9 mouse cellular contexts compared by ENCODE assay signal in the genomic region with DNA sequence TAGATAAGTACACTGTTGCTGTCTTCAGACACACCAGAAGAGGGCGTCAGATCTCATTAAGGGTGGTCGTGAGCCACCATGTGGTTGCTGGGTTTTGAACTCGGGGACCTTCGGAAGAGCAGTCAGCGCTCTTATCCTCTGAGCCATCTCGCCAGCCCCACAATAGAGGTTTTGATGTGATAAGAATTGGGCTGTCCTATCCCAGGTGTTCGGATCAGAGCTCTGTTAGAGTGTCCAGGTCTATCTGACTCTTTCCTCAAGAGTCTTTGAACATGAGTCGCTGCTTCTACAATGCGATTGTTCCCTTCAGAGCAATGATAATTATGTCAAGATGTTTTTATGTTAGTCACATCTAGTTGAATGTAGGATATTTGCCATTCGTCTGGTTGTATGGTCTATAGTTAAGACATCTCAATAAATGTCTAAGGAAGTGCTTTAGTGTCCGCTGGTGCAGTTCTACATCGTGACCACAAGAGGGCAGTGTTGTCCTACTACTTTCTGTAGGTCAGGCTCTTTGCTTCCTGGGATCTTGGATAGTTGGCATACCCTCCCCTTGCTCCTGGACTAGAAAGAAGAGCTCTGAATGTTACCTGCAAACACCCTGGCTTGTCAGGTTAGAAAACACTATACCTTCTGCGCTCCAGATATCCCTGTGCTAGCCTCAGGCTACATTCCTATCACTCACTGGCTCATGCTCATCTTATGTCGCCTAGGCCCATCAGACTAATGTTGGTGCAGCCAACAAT. TPM values are rescaled to one million over a fixed set of nuclear protein-coding genes. Genes with fewer than 3 reads are reported as not detected.
DNase-seq lines count a peak whose midpoint lies in the region; ATAC-seq and TF ChIP-seq lines count a peak whose summit lies in the region.
"Had no signal": no experiment of that assay in that cellular context is flagged by ENCODE, and none has a peak within 500 bp of the region (broad histone marks: within the 10 kb centered on the region; RNA-seq: fewer than 3 reads in every experiment).

No protein-coding gene starts in this region.

- no peak overlapping the region for H3K27ac ChIP-seq in gastrocnemius, adult 2 months
- H3K27ac ChIP-seq in bone marrow macrophage, adult 2 months (ENCODE audit: insufficient read depth, low read depth, low read length): no peak overlapping the region
- no peak overlapping the region for H3K27ac ChIP-seq in neural tube, embryonic 12.5 days
- H3K27ac ChIP-seq: limb, embryonic 12.5 days had no signal

- H3K4me3 ChIP-seq in gastrocnemius, adult 2 months: no peak overlapping the region
- no peak overlapping the region for H3K4me3 ChIP-seq in bone marrow macrophage, adult 2 months (ENCODE audit: insufficient read depth, low read length)
- no peak overlapping the region for H3K4me3 ChIP-seq in neural tube, embryonic 12.5 days
- H3K4me3 ChIP-seq: limb, embryonic 12.5 days had no signal

- H3K4me2 ChIP-seq in neural tube, embryonic 12.5 days (replicated peaks): no peak overlapping the region
- H3K4me2 ChIP-seq: limb, embryonic 12.5 days had no signal

- TF ChIP-seq POLR2A in bone marrow macrophage, adult 2 months (IDR thresholded peaks at IDR 0.05; ENCODE audit: borderline replicate concordance, low read depth, low read length): no peak

- ATAC-seq in neural tube, embryonic 12.5 days (ENCODE audit: low FRiP score, low read depth): peak; percentile 58

- H3K9me3 ChIP-seq in neural tube, embryonic 12.5 days: no peaks in the 10 kb centered on the region
- H3K9me3 ChIP-seq: limb, embryonic 12.5 days had no signal

- H3K9ac ChIP-seq in neural tube, embryonic 12.5 days: no peak overlapping the region
- H3K9ac ChIP-seq: limb, embryonic 12.5 days had no signal

- DNase-seq in gastrocnemius, adult 2 months: no peak
- no peak for DNase-seq in gastrocnemius, postnatal 10 days
- peak; percentile 22 to 26 for DNase-seq in B cell, adult 2 months
- peak; percentile 74 for DNase-seq in forelimb bud, embryonic 11.5 days (ENCODE audit: low read depth, low spot score)
- DNase-seq in kidney, postnatal 36 days: peak; percentile 32 to 49
- no peak for DNase-seq in thymus, postnatal 25 days

- no peaks in the 10 kb centered on the region for H3K36me3 ChIP-seq in neural tube, embryonic 12.5 days
- H3K36me3 ChIP-seq: limb, embryonic 12.5 days had no signal

- WGBS in neural tube, embryonic 12.5 days: 41% methylated on average over 14 of the region's 14 CpGs

- intact Hi-C loops in gastrocnemius, adult 2 months (cut with DNase I): loop anchor here (1.0 to 5.0 kb wide), 2 partner anchors 94 to 593 kb away; no protein-coding TSS in a partner anchor

- TF ChIP-seq CTCF in gastrocnemius, adult 2 months (IDR thresholded peaks at IDR 0.05): peak; percentile 80
- peak; percentile 23; the same call in 1 of the 2 replicates for TF ChIP-seq CTCF in bone marrow macrophage, adult 2 months (IDR thresholded peaks at IDR 0.05; ENCODE audit: low read depth, low read length)

- no peaks in the 10 kb centered on the region for H3K4me1 ChIP-seq in bone marrow macrophage, adult 2 months (ENCODE audit: control insufficient read depth, insufficient read depth, low read length)
- no peaks in the 10 kb centered on the region for H3K4me1 ChIP-seq in neural tube, embryonic 12.5 days
- H3K4me1 ChIP-seq: limb, embryonic 12.5 days had no signal

- no peaks in the 10 kb centered on the region for H3K27me3 ChIP-seq in neural tube, embryonic 12.5 days (replicated peaks)

RNA-seq across cellular contexts. Expression of gene 4933414I15Rik, which starts 3.8 kb away (rescaled TPM):
- not detected for total RNA-seq in gastrocnemius, adult 2 months (2021)
- total RNA-seq in gastrocnemius, postnatal 10 days (2021): not detected
- not detected in 2 replicates for polyA plus RNA-seq in bone marrow macrophage, adult 2 months (2012; ENCODE audit: insufficient read depth, insufficient read length, missing spikeins)
- not detected in 2 replicates for polyA plus RNA-seq in neural tube, embryonic 12.5 days (2016; fragmentation: Nextera tagmentation; extraction: Ambion mirVana)
- polyA plus RNA-seq: limb, embryonic 12.5 days had no signal

RNA-seq across cellular contexts. Expression of gene Zfp354b, which starts 8.4 kb away (rescaled TPM):
- 1 to 10 TPM; 1.9 to 2.4 TPM for total RNA-seq in gastrocnemius, adult 2 months (2021)
- 1 to 10 TPM in 1 of 2 experiments, under 1 TPM in 1; 0.87 to 2.6 TPM for total RNA-seq in gastrocnemius, postnatal 10 days (2021)
- not detected in 2 replicates for polyA plus RNA-seq in bone marrow macrophage, adult 2 months (2012; ENCODE audit: insufficient read depth, insufficient read length, missing spikeins)
- 2.0 and 2.5 TPM in 2 replicates for polyA plus RNA-seq in neural tube, embryonic 12.5 days (2016; fragmentation: Nextera tagmentation; extraction: Ambion mirVana)

RNA-seq across cellular contexts. Expression of gene Prop1, which starts 13.8 kb away (rescaled TPM):
- total RNA-seq in gastrocnemius, adult 2 months (2021): not detected
- total RNA-seq in gastrocnemius, postnatal 10 days (2021): not detected
- not detected in 2 replicates for polyA plus RNA-seq in bone marrow macrophage, adult 2 months (2012; ENCODE audit: insufficient read depth, insufficient read length, missing spikeins)
- polyA plus RNA-seq in neural tube, embryonic 12.5 days (2016; fragmentation: Nextera tagmentation; extraction: Ambion mirVana): not detected in 2 replicates
- polyA plus RNA-seq: limb, embryonic 12.5 days had no signal

RNA-seq across cellular contexts. Expression of gene Zfp2, which starts 23.8 kb away (rescaled TPM):
- 1 to 10 TPM; 4.4 to 5.5 TPM for total RNA-seq in gastrocnemius, adult 2 months (2021)
- total RNA-seq in gastrocnemius, postnatal 10 days (2021): 1 to 10 TPM; 2.3 to 3.1 TPM
- polyA plus RNA-seq in bone marrow macrophage, adult 2 months (2012; ENCODE audit: insufficient read depth, insufficient read length, missing spikeins): 0.80 and 2.0 TPM in 2 replicates
- polyA plus RNA-seq in neural tube, embryonic 12.5 days (2016; fragmentation: Nextera tagmentation; extraction: Ambion mirVana): 32.6 and 33.0 TPM in 2 replicates

RNA-seq across cellular contexts. Expression of gene Olfr1378, which starts 26.5 kb away (rescaled TPM):
- not detected for total RNA-seq in gastrocnemius, adult 2 months (2021)
- not detected for total RNA-seq in gastrocnemius, postnatal 10 days (2021)
- polyA plus RNA-seq in bone marrow macrophage, adult 2 months (2012; ENCODE audit: insufficient read depth, insufficient read length, missing spikeins): not detected in 2 replicates
- not detected in 2 replicates for polyA plus RNA-seq in neural tube, embryonic 12.5 days (2016; fragmentation: Nextera tagmentation; extraction: Ambion mirVana)
- polyA plus RNA-seq: limb, embryonic 12.5 days had no signal

Comparison
In these comparisons a context has a peak if more than half of its experiments do, and no peak if none do; other contexts are left out.
1. DNase-seq: peak in B cell, adult 2 months (2 of 2), forelimb bud, embryonic 11.5 days (single experiment) and kidney, postnatal 36 days (2 of 2); none in gastrocnemius, adult 2 months (single experiment), gastrocnemius, postnatal 10 days (single experiment) and thymus, postnatal 25 days (single experiment).